Mouse (Mus musculus) lung, adult 2 months (tissue): ENCODE results near the gene Mau2.

Experiments used
- CTCF ChIP-seq: fragments of 200-500 bp; IDR thresholded peaks from 2 replicates; pipeline ENCODE4 v1.5.1; 2011; ENCODE audit warnings: mild to moderate bottlenecking, low read length, control low read depth; ENCODE audit not compliant: insufficient read depth
- POLR2A ChIP-seq: fragments of 200-500 bp; IDR thresholded peaks from 2 replicates; pipeline ENCODE4 v1.6.1; 2011; ENCODE audit warnings: low read depth, mild to moderate bottlenecking, control low read depth, low read length, borderline replicate concordance; ENCODE audit errors: extremely low read depth

DNA sequence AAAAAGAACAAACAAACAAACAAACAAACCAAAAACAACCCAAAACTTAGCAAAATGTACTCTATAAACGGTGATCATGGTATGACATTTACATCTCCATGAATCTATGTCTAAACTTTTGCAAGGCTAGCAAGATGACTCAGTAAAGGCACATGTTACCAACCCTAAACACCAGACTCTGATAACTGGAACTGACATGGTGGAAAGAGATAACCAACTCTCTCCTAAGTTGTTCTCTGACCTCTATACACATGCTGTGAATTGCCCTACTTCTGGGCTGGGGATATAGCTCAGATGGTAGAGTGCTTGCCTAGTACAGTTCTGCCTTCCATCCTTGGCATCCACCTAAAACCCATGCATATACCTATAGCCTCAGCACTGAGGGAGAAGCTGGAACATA is 4.5 kb downstream of the Mau2 start:
- TF ChIP-seq CTCF, result no peak
- no peak for TF ChIP-seq POLR2A
